Mouse (Mus musculus): Measurements from ENCODE around the gene Gucy2g.

Gene Gucy2g

DNA sequence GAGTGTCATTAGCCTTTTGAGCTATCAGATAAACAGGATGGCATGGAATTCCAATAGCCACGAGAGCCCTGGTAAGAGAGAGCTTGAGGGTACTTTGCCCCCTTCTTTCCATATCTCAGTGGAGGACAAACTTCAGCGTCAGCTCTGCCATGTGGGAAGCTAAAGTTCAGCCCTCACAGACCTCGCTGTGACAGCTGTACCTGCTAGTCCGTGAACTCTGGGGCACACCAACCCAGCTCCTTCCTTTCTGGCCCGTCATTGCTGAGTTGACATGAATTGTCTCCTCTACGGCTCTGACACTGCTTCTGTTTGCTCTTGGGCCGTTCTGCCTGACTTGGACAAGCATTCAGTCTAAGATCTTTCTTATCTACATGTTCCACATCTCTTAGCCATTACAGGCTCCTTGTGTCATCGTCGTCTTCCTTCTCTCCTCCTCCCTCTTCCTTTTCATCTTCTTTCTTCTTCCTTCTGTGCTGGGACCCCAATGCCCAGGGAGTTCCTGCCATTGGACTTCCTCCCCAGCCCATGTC, 7.0 kb upstream of the Gucy2g start:
- no peak for DNase-seq (ENCODE audit: low spot score)

GRCm38 (mm10) chr19:55247563-55247962, 6.5 kb upstream of the Gucy2g start:
- DNase-seq (ENCODE audit: low spot score) = no peak

DNA sequence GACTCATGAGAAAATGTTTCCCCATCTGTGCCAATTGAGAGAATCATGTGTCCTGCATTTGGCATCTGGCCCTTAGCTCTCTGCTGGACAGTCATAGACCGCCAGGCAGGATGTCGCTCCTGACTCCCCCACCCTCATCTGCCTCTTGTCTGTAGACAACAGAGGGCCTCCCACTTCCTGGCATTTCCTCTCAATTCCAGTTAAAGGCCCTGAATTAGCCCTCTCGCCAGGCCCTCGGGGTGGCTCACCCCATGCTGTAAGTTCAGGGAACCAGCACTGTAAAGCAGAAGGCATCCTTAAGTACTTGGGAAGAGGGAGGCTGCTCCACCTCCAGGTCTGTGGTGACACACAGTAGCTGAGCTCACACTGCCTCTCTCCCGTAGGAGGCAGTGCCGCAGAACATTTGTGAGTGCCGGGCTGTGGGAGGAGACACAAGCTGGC, 3.8 kb upstream of the Gucy2g start:
- DNase-seq (ENCODE audit: low spot score) = no peak

DNA sequence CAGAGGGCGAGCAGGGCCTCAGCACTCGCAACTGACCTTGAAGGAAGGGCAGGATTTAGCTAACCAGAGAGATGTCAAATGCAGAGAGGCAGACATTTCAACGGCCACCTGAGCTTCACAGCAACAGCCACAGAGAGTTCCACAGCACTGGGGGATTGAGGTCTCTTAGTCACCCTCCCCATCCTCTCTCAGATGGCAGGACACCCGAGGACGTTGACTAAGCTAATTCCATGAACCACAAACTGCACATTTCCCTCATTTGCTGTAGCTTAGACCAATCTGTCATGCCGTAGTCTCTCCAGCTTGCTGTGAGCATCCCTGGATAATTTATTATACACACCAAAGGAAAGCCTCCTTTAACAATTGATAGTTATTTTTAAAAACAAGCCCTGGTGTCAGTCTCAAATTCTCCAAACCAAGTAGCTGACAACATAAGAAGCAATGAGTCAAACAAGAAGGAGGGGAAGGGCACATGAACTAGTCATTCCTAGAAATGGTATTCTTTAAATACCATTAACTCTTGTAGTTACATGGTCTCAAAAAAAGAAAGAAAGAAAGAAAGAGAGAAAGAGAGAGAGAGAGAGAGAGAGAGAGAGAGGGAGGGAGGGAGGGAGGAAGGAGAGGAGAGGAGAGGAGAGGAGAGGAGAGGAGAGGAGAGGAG, 1.1 kb downstream of the Gucy2g start:
- no peak for DNase-seq (ENCODE audit: low spot score)

- no peak for DNase-seq (ENCODE audit: low spot score)
Measured at GRCm38 (mm10) chr19:55236564-55236963, 4.5 kb downstream of the Gucy2g start.

- no peak for DNase-seq (ENCODE audit: low spot score)
Measured at GRCm38 (mm10) chr19:55236026-55236425, 5.0 kb downstream of the Gucy2g start.

- no peak for DNase-seq (ENCODE audit: low spot score)
Measured at GRCm38 (mm10) chr19:55232136-55232535, 8.9 kb downstream of the Gucy2g start.

DNA sequence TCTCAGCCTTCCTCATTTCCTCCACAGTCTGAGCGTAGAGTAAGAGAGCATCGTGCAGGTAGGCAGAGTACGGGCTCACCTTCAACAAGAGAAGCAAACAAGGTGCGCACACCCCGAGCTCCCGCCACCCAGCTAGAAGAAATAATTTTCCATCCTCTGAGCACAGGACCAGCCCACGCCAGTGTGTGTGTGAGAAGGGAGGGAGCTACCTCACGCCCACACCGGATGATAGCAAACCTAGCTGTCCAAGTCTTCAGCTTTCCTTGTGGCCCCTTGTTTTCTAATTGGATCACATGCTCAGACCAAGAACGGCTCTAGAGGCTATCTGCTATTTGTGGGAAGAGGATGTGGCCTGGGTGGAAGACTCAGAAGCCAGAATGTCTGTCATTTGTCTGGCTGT, 10.0 kb downstream of the Gucy2g start:
- DNase-seq (ENCODE audit: low spot score) = no peak

DNA sequence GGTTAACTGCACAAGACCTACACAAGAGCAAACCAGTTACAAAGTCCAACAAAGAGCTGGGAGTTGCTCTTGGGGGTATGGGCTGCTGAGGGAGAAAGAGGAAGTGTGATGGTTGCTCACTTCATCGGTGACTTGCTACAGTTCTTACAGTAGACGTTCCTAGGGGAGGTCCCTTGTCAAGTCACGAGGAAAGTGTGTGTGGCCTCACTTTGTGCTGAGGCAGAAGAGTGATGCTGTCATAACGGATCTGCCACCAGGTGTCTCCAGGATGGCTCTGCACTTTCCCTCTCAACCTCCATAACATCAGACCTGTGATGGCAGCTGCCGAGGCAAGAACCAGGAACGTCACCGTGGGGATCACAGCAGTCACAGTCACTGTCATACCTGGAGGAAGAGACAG, 13.9 kb downstream of the Gucy2g start:
- DNase-seq (ENCODE audit: low spot score) = no peak

GRCm38 (mm10) chr19:55226621-55227020, 14.4 kb downstream of the Gucy2g start:
- no peak for DNase-seq (ENCODE audit: low spot score)

DNA sequence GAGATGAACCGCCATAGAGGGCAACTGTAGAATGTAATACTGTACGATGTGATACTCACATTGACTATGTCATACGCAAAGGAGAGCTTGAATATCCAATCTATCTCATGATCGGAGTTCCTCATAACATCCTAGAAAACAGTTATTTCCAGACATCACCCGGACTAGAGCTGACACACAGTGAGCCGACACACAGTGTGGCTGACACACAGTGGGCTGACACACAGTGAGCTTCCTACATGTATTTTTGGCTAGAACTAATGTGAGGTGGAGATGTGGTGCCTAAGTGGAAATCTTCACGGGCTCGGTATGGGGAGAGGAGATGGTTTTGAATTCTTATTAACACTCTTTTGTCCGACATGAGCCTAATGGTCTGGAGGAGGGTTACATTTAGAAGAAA, 18.8 kb downstream of the Gucy2g start:
- no peak for DNase-seq (ENCODE audit: low spot score)

DNA sequence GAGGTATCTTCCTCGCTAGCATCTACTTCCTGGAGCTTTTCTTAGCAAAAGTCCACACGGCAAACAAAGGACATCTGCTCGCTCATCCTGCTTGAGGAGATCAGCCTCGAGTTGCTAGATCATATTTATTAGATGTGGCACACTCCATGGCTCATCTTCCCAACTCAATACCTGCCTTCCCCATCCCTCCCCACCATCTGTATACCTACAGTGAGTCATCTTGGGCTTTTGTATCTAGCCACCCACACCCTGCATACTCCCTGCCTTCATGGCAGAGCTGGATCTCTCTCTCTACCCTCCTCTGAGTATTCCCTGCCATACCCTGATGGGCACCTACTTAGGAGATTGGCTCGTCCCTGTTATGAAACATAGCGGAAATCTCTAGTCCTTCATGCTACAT, 19.8 kb downstream of the Gucy2g start:
- no peak for DNase-seq (ENCODE audit: low spot score)

DNA sequence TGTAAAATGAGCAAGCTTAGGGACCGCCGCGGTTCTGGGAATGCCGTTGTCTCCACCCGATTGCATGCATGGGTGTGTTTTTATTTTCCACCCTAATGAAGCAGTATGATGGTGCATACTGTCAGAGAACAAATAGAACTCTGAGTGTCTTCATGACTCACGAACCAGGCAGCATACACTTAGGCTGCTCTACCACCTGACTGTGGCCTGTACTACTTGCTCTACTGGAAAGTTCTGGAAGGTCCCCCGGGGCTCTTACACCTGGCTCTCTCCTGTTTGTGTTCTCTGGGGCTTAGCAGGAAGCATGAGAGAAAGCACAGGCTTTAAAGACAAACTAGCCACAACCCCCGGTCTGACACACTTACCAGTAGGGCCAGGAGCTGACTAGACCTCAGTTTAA, 21.7 kb downstream of the Gucy2g start:
- no peak for DNase-seq (ENCODE audit: low spot score)

DNA sequence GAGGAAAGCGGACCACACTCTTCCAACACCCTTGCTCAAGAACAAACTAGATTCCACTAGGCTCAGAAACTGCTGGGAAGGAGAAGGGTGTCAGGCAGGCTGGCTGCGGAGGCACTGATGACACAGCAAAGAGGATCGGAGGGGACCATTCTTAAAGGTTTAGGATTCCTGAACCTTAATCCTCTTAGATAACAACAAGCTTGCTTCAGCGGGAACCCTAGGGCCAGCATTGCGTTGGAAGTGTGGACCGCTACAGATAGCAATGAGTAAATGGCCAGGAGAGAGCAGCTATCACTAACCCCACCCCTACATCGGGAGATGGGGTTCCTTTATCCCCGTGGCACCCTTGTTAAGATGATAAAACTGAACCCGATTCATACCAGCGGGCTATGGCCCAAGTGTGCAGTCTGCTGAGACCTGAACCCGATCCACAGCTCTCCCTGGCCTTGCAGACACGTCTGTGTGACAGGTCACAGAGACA, 22.3 kb downstream of the Gucy2g start:
- DNase-seq (ENCODE audit: low spot score) = no peak

DNA sequence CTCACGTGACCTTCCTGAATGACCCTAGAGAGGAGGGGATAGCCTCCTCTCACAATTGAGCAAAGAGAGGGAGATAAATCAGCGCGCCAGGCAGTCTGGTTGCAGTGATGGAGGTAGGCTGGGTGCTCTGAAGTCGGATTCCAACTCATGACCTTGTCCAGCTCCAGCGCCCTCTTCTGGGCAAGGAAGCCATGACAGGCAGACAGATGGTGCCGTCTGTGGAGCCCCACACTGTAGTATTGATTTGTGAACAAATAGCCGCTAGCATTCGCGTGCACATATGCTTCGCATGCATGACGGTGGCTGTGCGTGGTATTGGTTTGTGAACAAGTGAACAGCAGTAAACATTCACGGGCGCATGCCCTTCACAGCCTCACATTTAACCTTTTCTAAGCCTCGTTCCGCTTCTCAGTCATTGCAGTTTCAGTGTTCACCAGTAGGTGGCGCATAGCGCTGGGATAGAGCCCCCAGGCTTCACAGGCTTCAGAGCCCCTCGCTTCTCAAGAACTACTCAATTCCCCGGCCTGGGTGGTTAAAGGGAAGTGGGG, 22.8 kb downstream of the Gucy2g start:
- DNase-seq (ENCODE audit: low spot score) = peak; percentile 89

DNA sequence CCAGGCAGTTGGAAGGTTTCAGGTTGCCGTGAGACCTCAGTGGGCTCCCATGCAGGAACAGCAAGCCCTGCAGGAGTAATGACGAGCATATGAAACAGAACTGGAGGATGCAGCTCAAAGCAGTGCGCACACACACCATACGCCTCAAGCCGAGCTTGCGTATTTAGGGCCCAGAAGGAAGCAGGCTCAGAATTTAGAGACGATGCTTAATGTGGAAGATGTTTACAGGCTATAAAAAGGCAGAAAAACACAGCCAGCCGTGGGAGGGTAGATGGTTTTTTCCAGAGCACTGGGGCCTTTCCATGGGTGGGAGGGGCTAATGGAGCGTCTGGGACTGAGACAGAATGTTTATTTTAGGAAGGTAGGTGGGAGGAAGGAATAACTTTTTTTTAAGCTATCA, 23.7 kb downstream of the Gucy2g start:
- DNase-seq (ENCODE audit: low spot score) = peak; percentile 48

- DNase-seq (ENCODE audit: low spot score) = no peak
Measured at GRCm38 (mm10) chr19:55216876-55217275, 24.2 kb downstream of the Gucy2g start.

- no peak for DNase-seq (ENCODE audit: low spot score)
Measured at GRCm38 (mm10) chr19:55213617-55214340, 27.3 kb downstream of the Gucy2g start.

DNA sequence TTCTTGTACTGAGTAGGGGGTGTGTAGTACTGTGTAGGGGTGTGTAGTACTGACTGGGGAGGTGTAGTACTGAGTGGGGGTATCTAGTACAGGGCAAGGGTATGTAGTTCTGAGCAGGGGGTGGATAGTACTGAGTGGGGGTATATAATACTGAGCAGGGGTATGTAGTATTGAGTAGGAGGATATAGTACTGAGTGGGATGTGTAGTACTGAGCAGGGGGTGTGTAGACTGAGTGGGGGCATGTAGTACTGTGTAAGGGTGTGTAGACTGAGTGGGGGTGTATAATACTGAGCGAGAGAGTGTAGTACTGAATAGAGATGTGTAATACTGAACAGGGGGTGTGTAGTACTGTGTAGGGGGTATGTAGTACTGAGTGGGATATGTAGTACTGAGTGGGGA, 29.3 kb downstream of the Gucy2g start:
- no peak for DNase-seq (ENCODE audit: low spot score)

DNA sequence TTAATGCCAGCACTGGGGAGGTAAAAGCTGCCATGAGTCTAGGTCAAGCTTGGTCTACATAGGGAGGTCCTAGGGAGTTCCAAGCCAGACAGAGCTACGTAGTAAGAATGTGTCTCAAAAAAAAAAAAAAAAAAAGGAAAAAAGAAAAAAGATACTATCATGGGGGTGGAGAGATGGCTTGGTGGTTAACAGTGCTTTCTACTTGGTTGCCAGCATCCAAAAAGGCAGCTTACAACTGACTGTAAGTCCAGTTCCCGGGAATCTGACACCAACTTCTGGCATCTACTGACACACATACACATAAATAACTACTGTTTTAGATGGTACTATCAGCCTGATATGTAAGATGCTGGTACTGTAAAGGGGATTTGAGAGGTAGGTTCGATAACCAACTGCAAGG, 32.0 kb downstream of the Gucy2g start:
- no peak for DNase-seq (ENCODE audit: low spot score)

DNA sequence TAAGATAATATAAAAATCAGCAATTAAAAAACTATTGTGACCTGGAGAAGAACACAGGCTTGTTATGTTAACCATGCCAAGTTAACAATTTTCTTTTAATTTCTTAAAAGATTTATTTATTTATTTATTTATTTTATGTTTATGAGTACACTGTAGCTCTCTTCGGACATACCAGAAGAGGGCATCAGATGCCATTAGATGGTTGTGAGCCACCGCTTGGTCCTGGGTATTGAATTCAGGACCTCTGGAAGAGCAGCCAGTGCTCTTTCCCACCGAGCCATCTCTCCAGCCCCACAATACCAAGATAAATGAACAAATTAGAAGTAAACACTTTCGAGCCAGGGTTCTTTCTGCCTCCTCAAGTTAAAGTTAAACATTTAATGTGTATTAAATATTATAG, 32.4 kb downstream of the Gucy2g start:
- no peak for DNase-seq (ENCODE audit: low spot score)

GRCm38 (mm10) chr19:55207746-55208538, 33.1 kb downstream of the Gucy2g start:
- no peak for DNase-seq (ENCODE audit: low spot score)
